Mouse (Mus musculus) midbrain, embryonic 16.5 days (tissue): ENCODE data around the gene Klrg1. TPM values are rescaled to one million over a fixed set of nuclear protein-coding genes. Genes with fewer than 3 reads are reported as not detected.

Experiments
- ATAC-seq: fragments of 200-750 bp; cut with Nextera tagmentation; 2 replicates; pipeline ENCODE4 v1.8.0; 2017; ENCODE audit warnings: moderate TSS enrichment
- H3K27ac ChIP-seq: fragments of 300-500 bp; sonication (generic); 2 replicates; pipeline ENCODE4 v1.5.1; 2014; ENCODE audit warnings: mild to moderate bottlenecking, low read length, mixed read lengths
- H3K27me3 ChIP-seq: fragments of 300-500 bp; sonication (generic); 2 replicates; pipeline ENCODE4 v1.6.1; 2014; ENCODE audit warnings: low read depth, low read length, mixed read lengths; ENCODE audit not compliant: control insufficient read depth, insufficient read depth
- H3K36me3 ChIP-seq: fragments of 300-500 bp; sonication (generic); 2 replicates; pipeline ENCODE4 v1.6.1; 2014; ENCODE audit warnings: mild to moderate bottlenecking, low read length, moderate library complexity, mixed read lengths; ENCODE audit not compliant: control insufficient read depth, insufficient read depth
- H3K4me1 ChIP-seq: fragments of 300-500 bp; sonication (generic); 2 replicates; pipeline ENCODE4 v1.6.1; 2014; ENCODE audit warnings: mild to moderate bottlenecking, low read length, mixed read lengths; ENCODE audit not compliant: control insufficient read depth, insufficient read depth
- H3K4me2 ChIP-seq: fragments of 300-500 bp; sonication (generic); 2 replicates; pipeline ENCODE4 v1.6.1; 2014; ENCODE audit warnings: mild to moderate bottlenecking, low read length, mixed read lengths
- H3K4me3 ChIP-seq: fragments of 300-500 bp; sonication (generic); 2 replicates; pipeline ENCODE4 v1.5.1; 2014; ENCODE audit warnings: low read depth, mild to moderate bottlenecking, low read length, moderate library complexity, mixed read lengths
- H3K9ac ChIP-seq: fragments of 300-500 bp; sonication (generic); 2 replicates; pipeline ENCODE4 v1.6.1; 2014; ENCODE audit warnings: low read depth, low read length, mixed read lengths
- H3K9me3 ChIP-seq: fragments of 300-500 bp; sonication (generic); replicated peaks from 2 replicates; pipeline ENCODE4 v1.6.1; 2014; ENCODE audit warnings: mild to moderate bottlenecking, low read length, mixed read lengths; ENCODE audit not compliant: control insufficient read depth, poor library complexity, severe bottlenecking
- WGBS: fragments of 180-500 bp; shearing (Covaris S2); extraction: QIAGEN DNeasy Blood & Tissue Kit; methylation state at CpG from one replicate; pipeline ENCODE4 v1.1.7; 2014; 5-methylcytosine and 5-hydroxymethylcytosine counted together
- polyA plus RNA-seq: library from polyadenylated mRNA; unstranded; fragments of >200 nt; fragmentation: Nextera tagmentation; extraction: Ambion mirVana; gene quantifications from 2 replicates; pipeline ENCODE4 v1.2.1, GENCODE M21; 2015

Klrg1 gene
- polyA plus RNA-seq, 1 experiment from 2014 or later, result 1.4 TPM

- Histone ChIP-seq H3K36me3 (no peaks in the 10 kb centered on the region), H3K27me3 (no peaks in the 10 kb centered on the region; the same call in 1 of the 2 replicates), H3K27ac (no peak overlapping the region), H3K4me2 (no peak overlapping the region), H3K4me1 (no peaks in the 10 kb centered on the region), H3K9ac (no peak overlapping the region), H3K4me3 (no peak overlapping the region), H3K9me3 (no peaks in the 10 kb centered on the region)
- 30% methylated on average over 1 of the region's 1 CpGs for WGBS
- peak; percentile 42; the same call in 1 of the 2 replicates for ATAC-seq
Measured at GRCm38 (mm10) chr6:122252146-122252545, 30.5 kb downstream of the Klrg1 start.

GRCm38 (mm10) chr6:122250033-122250432 lies 32.6 kb downstream of the Klrg1 start:
- H3K27ac ChIP-seq, result no peak overlapping the region
- no peak overlapping the region for H3K4me2 ChIP-seq
- WGBS, result 83% methylated on average over 4 of the region's 4 CpGs
- no peak for ATAC-seq
- no peaks in the 10 kb centered on the region for H3K27me3 ChIP-seq
- H3K9me3 ChIP-seq, result no peaks in the 10 kb centered on the region
- no peaks in the 10 kb centered on the region for H3K36me3 ChIP-seq
- H3K4me1 ChIP-seq, result no peaks in the 10 kb centered on the region
- no peak overlapping the region for H3K9ac ChIP-seq
- no peak overlapping the region for H3K4me3 ChIP-seq

Other genes starting within 250 kb of the Klrg1 start
- 50.5 and 54.1 TPM in 2 replicates for gene M6pr, start 25.8 kb upstream of the Klrg1 start, polyA plus RNA-seq
- gene Phc1, start 57.7 kb upstream of the Klrg1 start, polyA plus RNA-seq, result 32.2 and 34.2 TPM in 2 replicates
- 112 and 128 TPM in 2 replicates for gene Rimklb, start 215.9 kb upstream of the Klrg1 start, polyA plus RNA-seq
- gene Mfap5, start 223.0 kb upstream of the Klrg1 start, polyA plus RNA-seq, result 3.6 and 4.1 TPM in 2 replicates